Mouse (Mus musculus): ENCODE results near the gene Ebf1. TPM values are rescaled to one million over a fixed set of nuclear protein-coding genes. Genes with fewer than 3 reads are reported as not detected.

Gene Ebf1
- total RNA-seq, 2 experiments from 2014 or later: 4.8 to 6.1 TPM

DNA sequence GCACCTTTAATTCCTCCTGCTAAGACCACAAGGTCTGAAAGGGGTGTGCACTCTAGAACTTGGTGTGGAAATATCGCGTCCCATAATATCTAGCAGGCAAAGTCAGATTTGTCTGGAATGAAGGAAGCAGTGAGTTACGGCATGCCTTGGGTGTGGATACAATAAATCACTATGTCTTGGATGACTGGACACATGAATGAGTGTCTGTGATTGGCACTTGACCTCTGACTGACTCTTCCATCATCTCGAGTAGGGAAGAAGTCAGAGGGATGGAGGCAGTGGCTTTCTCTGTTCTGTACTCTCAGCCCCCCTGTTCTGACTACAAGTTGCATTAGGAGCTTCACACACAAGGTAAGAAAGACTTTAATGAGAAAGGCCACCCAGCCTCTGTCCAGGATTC, 112.8 kb downstream of the Ebf1 start:
- DNase-seq (ENCODE audit: low spot score in 2 of 2): no peak

DNA sequence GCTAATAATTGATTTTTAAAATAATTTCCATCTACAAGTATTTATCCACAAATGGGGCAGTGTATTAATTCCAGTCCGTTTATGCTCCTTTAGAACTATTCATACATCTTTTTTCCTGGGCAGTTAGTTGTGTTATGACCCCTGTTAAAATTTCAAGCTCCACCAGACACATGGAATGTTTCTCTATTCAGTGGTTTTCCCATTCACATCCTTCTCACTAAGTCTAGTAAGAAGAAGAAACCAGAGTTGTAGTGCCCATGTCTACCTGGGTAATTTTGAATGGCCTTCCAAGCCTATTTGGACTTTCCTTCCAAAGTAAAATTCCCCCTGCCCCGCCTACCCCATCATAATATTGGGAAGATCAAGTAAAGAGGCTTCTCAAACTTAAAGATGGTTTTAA, 114.6 kb downstream of the Ebf1 start:
- DNase-seq (ENCODE audit: low spot score in 2 of 2): no peak

DNA sequence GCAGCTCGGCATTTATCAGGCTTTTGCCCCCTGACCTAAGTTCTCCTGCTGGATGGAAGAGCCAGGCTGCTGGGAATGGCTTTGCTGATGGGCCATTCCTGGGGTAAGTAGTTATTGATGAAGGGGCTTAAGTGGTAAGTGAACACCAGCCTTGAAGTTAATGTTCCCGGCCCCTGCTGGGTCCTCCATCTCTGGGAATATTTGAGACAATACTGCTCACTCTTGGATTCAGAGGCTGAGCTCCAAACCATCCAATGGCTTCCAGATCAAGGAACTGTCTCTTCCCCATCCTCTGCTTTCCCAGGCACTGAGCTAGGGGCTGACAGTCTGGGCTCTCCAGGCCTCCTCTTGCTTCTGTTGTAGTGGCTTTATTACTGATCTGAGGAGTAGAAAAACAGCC, 116.2 kb downstream of the Ebf1 start:
- no peak for DNase-seq (ENCODE audit: low spot score in 2 of 2)

DNA sequence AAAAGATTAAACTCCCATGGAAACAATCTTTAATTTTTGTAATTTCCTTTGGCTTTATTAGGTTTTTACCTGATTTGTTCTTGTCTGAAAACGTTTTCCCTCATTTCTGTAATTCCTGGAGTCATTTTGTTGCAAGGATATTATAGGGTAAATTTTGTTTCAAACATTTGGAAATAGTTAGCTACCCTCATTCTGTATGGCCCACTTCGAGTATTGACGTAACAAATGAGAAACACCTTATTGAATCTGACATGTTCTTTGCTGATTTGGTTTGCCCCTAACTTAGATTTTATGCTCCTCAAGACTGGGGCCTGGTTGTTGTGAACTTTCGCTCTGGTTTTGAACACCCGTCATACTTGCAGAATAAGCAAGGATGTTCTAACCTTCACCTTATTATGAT, 120.9 kb downstream of the Ebf1 start:
- DNase-seq (ENCODE audit: low spot score in 2 of 2): no peak

DNA sequence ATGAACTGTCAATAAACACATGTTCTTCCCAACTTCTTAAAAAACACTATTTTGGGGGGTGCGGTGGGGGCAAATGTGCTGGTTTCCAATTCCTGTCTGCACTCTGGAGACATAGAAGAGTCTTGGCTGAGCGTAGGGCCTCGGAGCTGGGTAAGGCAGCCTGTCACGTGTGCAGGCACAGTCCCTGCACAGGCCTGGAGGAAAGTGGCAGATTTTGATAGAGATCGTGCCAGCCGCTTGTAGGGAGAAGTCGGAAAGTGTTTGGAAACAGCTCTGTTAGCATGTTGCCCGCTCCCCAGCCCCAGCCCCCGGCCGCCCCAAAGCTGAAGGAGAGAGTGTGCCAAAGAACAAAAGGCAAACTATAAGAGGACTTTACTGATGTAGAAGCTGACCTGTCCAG, 121.7 kb downstream of the Ebf1 start:
- no peak for DNase-seq (ENCODE audit: low spot score in 2 of 2)

DNA sequence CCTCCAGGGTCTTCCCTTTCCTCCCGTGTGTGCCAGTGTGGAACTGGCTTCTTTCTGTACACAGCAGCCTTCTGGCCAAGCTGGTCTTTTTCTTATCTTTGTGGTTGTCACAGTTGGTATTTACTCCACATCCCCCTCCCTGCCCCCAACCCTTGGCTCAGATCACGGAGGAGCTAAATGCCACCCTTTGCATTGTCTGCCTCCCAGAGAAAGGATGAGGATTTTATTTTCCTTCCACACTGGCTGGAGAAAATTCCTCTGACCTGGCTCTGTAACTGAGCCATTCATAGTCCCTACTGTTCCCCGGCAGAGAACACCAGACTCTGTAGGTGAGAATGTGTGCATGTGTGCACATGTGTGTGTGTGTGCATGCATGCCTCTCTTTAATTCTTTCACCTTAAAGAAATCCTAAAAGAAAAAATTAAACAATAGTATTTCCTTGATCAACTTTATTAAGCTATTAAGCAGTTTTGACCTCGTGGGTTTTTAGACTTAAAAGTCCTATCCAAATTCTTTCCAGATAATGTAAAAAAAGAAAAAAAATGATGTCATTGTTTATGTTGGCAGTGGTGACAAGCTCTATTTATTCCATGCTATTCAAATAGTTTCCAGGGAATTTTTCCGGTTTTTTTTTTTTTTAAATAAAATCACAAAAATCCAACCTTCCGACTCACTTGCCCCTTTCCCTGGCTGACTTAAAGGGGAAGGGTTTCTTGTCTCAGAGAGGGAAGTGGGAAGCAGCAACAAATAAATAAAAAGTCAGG, 123.3 kb downstream of the Ebf1 start:
- DNase-seq (ENCODE audit: low spot score in 2 of 2): no peak

DNA sequence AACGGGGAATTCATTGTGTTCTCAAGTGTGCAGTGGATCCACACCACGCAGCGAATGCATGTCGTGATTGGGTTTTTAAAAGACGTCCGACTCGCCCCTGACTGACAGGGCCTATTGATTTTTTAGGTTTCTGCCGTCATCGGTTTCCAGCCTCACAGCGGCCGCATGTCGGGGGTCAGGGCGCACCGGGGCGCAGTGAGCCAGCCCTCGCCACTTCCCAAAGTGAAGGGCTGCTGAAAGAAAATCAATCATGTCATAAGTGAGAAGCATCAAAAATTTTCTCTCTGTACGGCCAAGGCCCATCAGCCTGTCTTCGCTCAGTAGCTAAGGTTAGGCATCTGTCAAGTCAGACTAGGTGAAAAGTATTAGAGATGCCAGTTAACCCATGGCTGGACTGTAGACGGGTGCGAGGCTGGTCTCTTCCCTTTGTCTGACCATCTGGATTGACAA, 124.0 kb downstream of the Ebf1 start:
- DNase-seq (ENCODE audit: low spot score in 2 of 2): no peak

DNA sequence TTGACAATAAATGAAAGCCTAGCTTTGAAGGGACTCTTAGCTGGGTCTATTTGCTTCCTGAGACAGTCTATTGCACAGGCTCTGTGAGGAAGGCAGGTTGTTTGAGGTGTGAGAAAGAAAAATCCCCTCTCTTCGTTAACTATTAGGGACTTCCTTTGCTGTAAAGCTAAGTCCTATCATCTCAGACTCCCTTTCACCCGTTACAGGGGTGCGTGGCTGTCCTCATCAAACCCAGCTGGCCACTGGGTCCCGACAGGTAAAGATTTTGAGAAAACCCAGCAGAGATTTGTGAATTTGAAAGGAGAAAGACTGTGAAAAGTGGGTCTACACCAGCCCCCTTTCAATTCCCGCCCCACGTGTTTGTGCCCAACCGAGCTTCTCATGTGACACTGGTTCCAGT, 127.3 kb downstream of the Ebf1 start:
- DNase-seq (ENCODE audit: low spot score in 2 of 2): no peak

DNA sequence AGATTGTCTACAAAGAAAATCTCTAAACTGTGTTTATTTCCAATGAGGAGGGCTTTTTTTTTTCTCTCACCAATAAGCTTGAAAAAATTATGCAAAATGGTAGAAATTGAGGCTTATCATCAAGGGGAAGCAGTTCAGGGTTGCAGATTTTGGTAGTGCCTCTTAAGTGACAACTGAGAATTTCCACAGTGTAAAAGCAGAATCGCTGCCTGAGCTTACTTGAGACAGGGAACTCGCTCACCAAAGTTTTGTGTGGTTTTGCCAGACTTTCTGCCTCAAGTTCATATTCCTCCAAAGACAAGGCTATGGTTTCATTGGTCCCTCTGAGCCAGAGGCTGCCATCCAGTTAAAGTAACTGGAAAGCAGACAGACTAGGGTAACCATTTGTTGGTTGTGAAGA, 128.8 kb downstream of the Ebf1 start:
- no peak for DNase-seq (ENCODE audit: low spot score in 2 of 2)

DNA sequence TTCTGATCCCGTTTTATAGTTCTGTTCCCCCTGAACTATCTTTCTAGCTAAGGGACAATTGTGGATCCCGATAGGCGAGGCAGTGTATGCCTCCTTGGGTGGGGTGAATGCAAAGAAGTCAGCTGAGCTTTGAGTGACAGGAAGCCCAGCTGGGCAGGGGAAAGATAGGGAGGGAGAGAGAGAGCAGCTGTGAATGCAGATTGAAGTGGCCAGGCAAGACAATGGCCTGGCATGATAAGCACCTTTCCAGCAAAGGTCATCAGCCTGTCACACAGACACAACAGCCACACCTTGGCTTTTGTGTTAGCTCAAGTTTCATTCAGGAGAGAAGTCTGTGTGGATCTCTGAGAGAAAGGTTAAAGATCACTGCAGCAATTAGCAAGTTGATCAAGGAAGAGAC, 129.6 kb downstream of the Ebf1 start:
- no peak for DNase-seq (ENCODE audit: low spot score in 2 of 2)

DNA sequence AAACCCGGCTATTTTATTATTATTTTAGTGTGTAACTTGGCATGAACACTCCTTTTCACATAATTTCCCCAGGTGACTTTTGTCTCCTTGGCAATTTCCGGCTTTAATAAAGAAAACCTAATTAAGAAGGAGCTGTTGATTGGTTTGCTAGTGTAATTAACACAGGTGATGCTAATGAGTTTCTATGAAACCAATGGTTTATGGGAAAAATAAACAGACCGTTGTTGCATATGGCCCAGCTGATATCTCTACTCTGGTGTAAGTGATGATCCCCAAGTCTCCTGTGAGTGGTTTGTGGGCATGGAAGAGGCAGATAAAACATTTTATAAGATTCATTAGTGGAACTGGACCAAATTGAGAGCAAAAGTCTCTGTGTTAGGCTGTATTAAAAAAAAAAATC, 132.2 kb downstream of the Ebf1 start:
- DNase-seq (ENCODE audit: low spot score in 2 of 2): no peak

DNA sequence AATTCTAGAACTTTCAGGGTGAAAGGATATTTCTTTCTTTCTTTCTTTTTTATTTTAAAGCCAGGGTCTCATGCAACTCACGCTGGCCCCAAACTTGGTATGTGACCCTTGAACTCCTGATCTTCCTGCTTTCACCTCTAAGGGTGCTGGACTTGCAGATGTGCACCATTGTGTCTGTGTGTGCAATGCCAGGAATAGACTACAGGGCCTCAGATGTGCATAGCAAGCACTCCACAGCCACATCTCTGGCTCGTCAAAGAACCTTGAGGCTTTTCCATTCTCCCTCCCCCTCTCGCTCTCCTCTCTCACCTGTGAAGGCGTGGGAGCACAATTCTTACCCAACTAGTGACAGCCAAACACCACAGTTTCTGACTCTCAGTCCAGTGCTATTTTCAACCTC, 137.2 kb downstream of the Ebf1 start:
- DNase-seq (ENCODE audit: low spot score in 2 of 2): no peak

DNA sequence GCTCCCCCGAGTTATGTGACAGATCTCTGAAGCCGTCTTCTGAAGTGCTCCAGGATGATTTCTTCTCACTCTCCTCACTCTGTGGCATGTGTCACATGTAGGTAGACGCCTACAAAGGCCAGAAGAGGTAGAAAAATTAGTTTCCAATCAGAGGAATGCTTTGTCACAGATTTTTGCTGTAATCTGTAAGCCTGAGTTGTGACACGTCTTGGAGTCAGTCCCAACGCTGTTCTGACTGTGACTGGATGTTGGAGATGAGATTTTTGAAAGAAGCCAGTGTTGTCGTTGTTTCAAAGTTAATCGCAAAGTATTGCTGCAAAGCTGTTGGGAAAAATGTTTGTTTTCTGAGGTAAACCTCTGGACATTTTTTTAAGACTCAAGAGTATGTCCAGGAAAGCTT, 139.2 kb downstream of the Ebf1 start:
- DNase-seq (ENCODE audit: low spot score in 2 of 2): no peak

DNA sequence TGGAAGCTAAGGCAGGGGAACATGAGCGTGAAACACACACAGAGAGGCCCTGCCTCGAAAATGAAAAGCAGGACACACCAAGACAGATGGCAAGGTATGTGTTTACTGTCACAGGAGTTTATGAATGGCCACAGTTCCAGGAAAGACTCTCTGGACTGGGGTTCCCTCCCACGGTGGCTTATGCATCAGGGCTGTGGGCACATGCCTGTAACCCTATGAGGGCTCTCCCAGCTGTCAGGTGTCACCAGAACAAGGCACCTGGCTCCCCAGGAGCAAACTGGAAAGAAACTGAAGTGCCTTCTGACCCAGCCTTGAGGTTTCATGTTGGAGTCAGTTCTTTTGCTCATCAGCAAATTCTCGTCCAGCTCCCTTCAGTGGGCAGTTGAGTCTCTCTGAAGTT, 141.7 kb downstream of the Ebf1 start:
- DNase-seq (ENCODE audit: low spot score in 2 of 2): no peak

DNA sequence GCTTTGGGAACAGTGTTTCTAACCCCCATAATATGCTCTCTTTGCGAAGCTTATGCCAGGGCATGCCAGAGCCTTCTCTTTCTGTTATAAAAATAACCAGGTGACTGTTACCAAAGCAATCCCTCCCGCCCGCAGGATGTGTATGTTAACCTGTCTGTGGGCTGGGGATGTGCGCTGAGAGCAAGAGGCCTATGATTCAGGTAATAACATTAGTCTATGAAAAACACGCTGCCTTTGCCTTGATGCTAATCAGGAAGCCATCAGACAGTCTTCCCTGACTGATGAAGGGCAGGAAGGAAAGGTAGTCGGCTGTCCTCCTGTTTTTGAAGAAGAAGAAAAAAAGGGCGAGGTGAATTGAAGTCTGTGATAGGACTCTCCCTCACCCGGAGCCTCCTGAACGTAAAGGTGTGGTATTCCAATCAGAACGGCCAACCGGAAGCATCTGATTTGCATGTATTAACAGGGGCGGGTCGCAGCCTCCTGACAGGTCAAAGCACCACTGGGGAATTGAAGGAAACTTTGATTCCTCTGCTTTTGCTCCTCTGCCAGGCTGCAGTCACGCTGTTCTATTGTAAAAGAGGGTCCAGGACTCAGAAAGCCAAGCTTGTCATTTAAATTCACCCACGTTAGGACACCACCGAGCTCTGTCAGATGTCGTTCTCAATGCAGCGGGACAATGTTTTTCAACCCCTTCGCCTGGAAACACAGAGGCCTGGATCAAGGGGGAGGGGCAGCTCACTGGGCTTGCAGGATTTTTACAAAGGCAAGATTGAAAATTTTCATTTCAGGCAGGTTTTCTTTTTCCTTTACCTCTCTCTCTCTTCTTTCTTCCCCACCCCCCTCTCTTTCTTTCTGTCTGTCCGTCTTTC, 144.2 kb downstream of the Ebf1 start:
- no peak for DNase-seq (ENCODE audit: low spot score in 2 of 2)

DNA sequence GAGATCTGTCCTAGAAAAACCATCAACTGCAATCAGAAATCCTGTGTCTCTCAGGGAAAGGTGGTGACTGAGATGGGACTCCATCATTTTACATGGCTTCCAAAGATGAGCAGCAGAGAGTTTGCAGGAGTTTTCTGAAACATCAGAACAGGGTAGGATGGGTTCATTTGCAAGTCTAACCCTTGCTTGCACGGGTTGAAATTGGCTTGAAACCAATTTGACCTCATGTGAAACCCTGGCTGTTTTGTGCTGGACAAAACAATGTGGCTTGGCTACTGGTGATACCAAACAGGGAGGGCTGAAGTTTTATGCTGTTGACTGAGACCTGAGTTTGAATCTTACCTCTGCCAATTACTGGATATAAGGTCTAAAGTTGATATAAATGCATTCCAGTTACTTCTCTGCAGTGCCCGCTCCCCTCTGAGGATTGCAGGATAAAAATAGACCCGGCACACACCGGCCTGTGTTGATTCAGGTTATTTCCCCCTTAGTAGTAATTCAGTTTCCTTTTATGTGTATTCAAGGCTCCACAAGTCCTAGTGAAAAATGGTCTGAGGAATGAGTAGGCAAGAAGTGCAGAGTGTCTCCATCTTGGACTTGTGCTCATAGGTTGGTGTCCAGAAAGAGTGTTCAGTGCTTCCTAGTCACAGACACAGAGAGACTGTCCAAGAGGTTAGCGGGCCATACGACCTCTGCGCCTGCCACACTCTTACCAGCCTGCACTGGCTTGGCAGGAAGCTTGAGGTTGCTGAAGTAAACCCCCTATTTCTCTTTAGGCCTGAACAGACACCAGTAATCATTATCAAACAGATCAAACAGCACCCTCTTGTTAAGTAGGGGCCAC, 147.1 kb downstream of the Ebf1 start:
- DNase-seq (ENCODE audit: low spot score in 2 of 2): no peak

DNA sequence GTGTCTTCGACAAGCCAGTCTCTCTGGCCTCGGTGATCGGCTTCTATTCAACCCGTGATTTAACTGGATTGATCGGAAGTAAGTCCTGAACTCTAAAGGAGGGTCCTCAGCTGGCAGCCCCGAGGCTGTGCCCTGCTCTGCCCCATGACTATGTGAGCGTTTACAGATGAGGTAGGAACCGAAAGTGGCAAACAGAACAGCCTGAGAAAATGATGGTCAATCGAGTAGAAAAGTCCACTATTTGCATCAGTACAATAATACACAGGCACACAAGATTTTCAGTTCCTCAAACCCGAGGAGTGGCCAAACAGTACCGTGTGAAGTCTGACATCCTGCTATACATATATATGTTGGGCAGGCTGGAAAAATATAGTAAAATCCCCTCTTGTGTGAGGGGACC, 147.9 kb downstream of the Ebf1 start:
- no peak for DNase-seq (ENCODE audit: low spot score in 2 of 2)

DNA sequence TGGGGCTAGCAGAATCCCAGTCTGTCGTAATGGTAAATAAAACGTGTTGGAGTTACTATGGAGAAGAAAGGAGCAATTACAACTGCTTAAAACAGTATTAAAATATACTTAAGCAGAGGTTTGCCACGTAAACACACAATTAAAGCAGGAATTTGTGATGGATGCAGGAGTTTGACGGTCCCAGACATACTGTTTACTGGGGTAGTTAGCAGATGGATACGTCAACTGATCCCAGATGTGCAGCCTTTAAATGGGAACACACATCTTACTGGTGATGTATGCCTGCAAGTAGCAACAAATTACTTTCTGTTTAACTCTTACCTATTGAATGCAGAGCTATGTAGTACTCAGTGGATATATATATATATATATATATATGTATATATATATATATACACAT, 149.1 kb downstream of the Ebf1 start:
- no peak for DNase-seq (ENCODE audit: low spot score in 2 of 2)

DNA sequence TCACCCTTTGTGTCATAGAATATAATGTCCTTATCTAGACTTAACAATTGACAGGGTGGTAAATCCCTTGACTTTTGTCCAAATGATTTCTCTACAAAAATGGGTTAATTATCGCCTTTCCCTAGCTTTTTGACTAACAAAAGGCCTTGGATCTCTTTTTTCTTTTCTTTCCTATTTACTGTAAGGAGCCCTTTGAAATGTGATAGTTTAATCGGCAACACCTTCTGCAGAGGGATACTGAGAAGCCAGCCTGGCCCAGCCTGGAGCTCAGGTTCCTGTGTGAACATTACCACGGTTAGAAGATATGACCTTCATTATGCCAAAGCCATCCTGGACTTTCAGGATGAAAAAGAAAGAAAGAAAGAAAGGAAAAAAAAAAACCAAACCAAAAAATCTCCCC, 150.2 kb downstream of the Ebf1 start:
- no peak for DNase-seq (ENCODE audit: low spot score in 2 of 2)

DNA sequence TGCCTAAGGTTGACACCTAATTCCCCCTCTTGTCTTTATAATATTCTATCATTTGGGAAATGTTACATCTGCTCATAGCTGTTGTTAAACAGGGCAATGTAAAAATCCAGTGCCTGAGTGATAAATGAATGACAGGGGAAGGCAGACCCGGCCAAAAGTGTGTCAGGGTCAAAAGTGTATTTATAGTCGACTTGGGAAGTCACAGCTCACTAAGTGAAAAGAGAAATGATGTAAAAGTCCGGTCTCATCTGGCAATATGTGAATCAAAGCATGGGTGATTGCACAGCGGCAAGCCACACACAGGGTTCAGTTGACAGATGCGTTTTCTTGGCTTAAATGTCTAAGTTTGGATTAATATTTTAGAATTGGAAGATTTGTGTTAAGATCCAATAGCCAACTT, 151.2 kb downstream of the Ebf1 start:
- no peak for DNase-seq (ENCODE audit: low spot score in 2 of 2)

DNA sequence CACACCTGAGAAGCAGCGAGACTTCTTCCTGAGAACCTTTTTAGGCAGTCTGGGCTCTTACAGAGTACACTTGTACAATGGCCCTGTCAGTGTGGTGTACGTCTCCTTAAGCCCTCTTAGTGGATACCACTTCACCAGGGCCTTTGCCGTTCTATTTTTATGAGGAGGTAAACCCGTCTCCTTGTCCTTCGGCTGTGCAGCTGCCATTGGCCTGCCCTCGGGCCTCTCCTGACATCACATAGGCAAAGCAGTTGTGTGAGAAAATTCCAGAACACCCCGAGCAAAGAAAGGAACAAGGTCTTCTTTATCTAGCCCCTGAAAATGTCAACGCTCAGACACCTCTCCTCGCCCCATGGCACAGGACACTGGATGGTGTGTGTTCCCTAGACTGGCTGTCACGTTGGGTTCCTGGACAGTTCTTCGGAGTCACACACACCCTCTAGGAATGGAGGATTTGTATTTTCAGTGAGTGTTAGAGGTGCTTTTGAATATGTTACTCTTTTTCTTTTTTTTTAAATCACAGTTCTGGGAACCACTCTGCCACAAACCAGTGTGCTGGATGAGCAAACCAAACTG, 154.0 kb downstream of the Ebf1 start:
- DNase-seq (ENCODE audit: low spot score in 2 of 2): no peak
